In the genomic region with DNA sequence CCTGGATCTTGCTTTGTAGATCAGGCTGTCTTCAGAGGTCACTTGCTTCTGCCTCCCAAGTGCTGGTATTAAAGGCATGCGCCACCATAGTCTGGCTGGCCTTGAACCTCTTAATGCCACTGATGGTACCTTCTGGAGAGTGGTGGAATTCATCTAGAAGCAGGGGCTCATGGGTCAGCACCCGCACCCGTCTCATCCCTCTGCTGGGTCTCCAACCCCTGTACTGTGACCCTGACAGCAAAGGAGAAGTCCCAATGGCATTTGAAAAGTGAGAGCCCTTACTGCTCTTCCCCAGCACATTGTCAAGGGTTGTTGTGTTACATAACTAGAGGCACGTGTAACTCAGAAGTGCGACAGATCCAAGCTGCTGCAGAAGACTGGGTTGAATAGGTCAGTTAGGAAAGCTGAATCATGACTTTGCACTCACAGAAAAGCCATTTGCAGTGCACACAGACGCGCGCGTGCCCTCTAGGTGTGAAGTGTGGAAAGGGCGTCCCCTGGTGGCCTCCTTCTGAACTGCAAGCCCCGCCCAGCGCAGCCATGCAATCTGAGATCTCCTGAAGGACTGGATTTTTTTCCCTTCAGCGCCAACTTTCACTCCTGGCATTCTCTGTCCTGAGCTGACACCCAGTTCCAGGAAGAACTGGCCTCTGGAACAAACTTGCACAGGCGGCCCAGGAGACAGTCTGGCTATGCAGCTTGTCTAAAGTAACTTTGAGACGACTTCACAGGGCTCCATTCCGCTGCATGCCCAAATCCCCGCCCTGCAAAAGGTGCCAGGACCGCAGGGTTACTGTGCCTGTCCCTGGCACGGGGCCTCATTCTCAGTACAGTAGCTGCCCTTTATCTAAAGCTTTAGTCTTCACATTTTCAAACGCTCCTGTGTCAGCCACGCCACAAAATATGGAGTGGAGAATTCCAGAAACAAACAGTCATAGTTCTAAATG, we compare ENCODE assay signal across 8 mouse cellular contexts. TPM values are rescaled to one million over a fixed set of nuclear protein-coding genes. Genes with fewer than 3 reads are reported as not detected.
DNase-seq lines count a peak whose midpoint lies in the region; ATAC-seq and TF ChIP-seq lines count a peak whose summit lies in the region.

No protein-coding gene starts in this region.

- TF ChIP-seq CTCF in Patski (IDR thresholded peaks at IDR 0.05): peak; percentile 100

- no peak overlapping the region for H3K4me3 ChIP-seq in hindbrain, embryonic 15.5 days

- no peak overlapping the region for H3K27ac ChIP-seq in hindbrain, embryonic 15.5 days (replicated peaks)

- no peaks in the 10 kb centered on the region for H3K27me3 ChIP-seq in Patski
- H3K27me3 ChIP-seq in hindbrain, embryonic 15.5 days: no peaks in the 10 kb centered on the region

- H3K4me1 ChIP-seq in hindbrain, embryonic 15.5 days (replicated peaks): peaks cover 8% of the 10 kb centered on the region

- WGBS in hindbrain, embryonic 15.5 days: 30% methylated on average over 21 of the region's 21 CpGs

- DNase-seq in Patski (ENCODE audit: low read depth, low spot score): no peak
- peak; percentile 94 to 98 for DNase-seq in cerebellum, postnatal 36 days
- peak; percentile 90 to 92 for DNase-seq in frontal cortex, postnatal 36 days (ENCODE audit: low spot score in 2 of 2)
- DNase-seq in left cerebral cortex, adult 11 months (ENCODE audit: low spot score): peak; percentile 84
- DNase-seq in lung, postnatal 4 days: peak; percentile 93 to 95
- DNase-seq in right cerebral cortex, adult 18-20 months: peak; percentile 85
- peak; percentile 79 for DNase-seq in urinary bladder, postnatal 10 days (ENCODE audit: low spot score)

- no peaks in the 10 kb centered on the region for H3K36me3 ChIP-seq in hindbrain, embryonic 15.5 days

- CTCF ChIA-PET in Patski (lab: Charles Lee): interaction anchor here (0.7 to 11.1 kb wide), 23 partner anchors 10 to 167 kb away, joined by 3 to 194 read pairs (median 4); partner anchors contain the start of genes Ddr1 and Gtf2h4

- H3K9me3 ChIP-seq in hindbrain, embryonic 15.5 days: no peaks in the 10 kb centered on the region

- no peak overlapping the region for H3K9ac ChIP-seq in hindbrain, embryonic 15.5 days

- in situ Hi-C loops in Patski (cut with MboI; ENCODE audit: low pct_unique_long_range_greater_than_20kb): no loop called here

- peak overlapping the region; percentile 21; the same call in 1 of the 2 replicates for H3K4me2 ChIP-seq in hindbrain, embryonic 15.5 days

- ATAC-seq in Patski: peak; percentile 74
- ATAC-seq in hindbrain, embryonic 15.5 days (ENCODE audit: low FRiP score, low read depth): peak; percentile 75

- POLR2A ChIA-PET in Patski (lab: Charles Lee): interaction anchor here (1.1 to 2.8 kb wide), 6 partner anchors 12 to 52 kb away, joined by 3 to 20 read pairs (median 5); partner anchors contain the start of genes Ddr1 and Gtf2h4

RNA-seq across cellular contexts. Expression of gene Ddr1, which starts 21.1 kb away (rescaled TPM):
- 230 TPM for polyA plus RNA-seq in Patski (2021)
- 106 and 110 TPM in 2 replicates for polyA plus RNA-seq in hindbrain, embryonic 15.5 days (2015; fragmentation: Nextera tagmentation; extraction: Ambion mirVana)

RNA-seq across cellular contexts. Expression of gene Gtf2h4, which starts 52.0 kb away (rescaled TPM):
- 30.5 TPM for polyA plus RNA-seq in Patski (2021)
- 23.7 and 24.8 TPM in 2 replicates for polyA plus RNA-seq in hindbrain, embryonic 15.5 days (2015; fragmentation: Nextera tagmentation; extraction: Ambion mirVana)

RNA-seq across cellular contexts. Expression of gene Vars2, which starts 58.2 kb away (rescaled TPM):
- 34.4 TPM for polyA plus RNA-seq in Patski (2021)
- polyA plus RNA-seq in hindbrain, embryonic 15.5 days (2015; fragmentation: Nextera tagmentation; extraction: Ambion mirVana): 15.9 and 17.8 TPM in 2 replicates
